Comparison of ENCODE assay signal across 8 mouse cellular contexts in the genomic region with DNA sequence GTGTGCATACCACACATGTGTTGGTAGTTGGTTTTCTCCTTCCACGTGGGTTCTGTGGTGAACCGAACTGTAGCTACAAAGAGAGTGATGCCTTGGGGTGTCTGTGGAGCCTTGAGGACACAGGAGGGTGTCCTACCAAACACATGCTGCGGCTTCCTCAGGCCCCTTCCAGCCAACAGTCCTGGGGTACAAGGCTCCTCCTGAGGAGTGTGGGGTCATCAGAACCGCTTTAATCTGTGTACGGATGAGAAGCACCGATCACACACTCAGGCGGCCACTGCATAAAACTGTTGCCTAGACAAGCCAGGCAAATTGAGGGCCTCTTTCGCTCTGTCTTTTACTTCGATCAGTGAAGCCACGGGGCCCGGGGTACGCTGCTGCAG. TPM values are rescaled to one million over a fixed set of nuclear protein-coding genes. Genes with fewer than 3 reads are reported as not detected.
DNase-seq lines count a peak whose midpoint lies in the region; ATAC-seq and TF ChIP-seq lines count a peak whose summit lies in the region.

No protein-coding gene starts in this region.

- no peaks in the 10 kb centered on the region for H3K27me3 ChIP-seq in kidney, adult 2 months (replicated peaks; ENCODE audit: control insufficient read depth, insufficient read depth, low read length)
- no peaks in the 10 kb centered on the region for H3K27me3 ChIP-seq in liver, embryonic 13.5 days
- H3K27me3 ChIP-seq in neural tube, embryonic 13.5 days, result no peaks in the 10 kb centered on the region

- no peaks in the 10 kb centered on the region for H3K36me3 ChIP-seq in kidney, adult 2 months (ENCODE audit: control insufficient read depth, insufficient read depth, low read length)
- no peaks in the 10 kb centered on the region for H3K36me3 ChIP-seq in liver, embryonic 13.5 days
- H3K36me3 ChIP-seq in neural tube, embryonic 13.5 days, result no peaks in the 10 kb centered on the region

- H3K9ac ChIP-seq in liver, embryonic 13.5 days, result peak overlapping the region; percentile 78
- H3K9ac ChIP-seq in neural tube, embryonic 13.5 days, result peak overlapping the region; percentile 69

- no peak for ATAC-seq in liver, embryonic 13.5 days (ENCODE audit: low read depth)
- ATAC-seq in neural tube, embryonic 13.5 days (ENCODE audit: low read depth), result peak; percentile 2; the same call in 1 of the 2 replicates

- H3K9me3 ChIP-seq in liver, embryonic 13.5 days (replicated peaks), result no peaks in the 10 kb centered on the region
- no peaks in the 10 kb centered on the region for H3K9me3 ChIP-seq in neural tube, embryonic 13.5 days

- peaks cover 19% of the 10 kb centered on the region for H3K4me1 ChIP-seq in kidney, adult 2 months (ENCODE audit: control insufficient read depth, insufficient read depth, low read length)
- peaks cover 39% of the 10 kb centered on the region for H3K4me1 ChIP-seq in liver, embryonic 13.5 days (replicated peaks)
- H3K4me1 ChIP-seq in neural tube, embryonic 13.5 days (replicated peaks), result peaks cover 37% of the 10 kb centered on the region

- H3K4me3 ChIP-seq in kidney, adult 2 months (ENCODE audit: insufficient read depth, low read depth, low read length), result peak overlapping the region; percentile 69
- H3K4me3 ChIP-seq in liver, embryonic 13.5 days (replicated peaks), result peak overlapping the region; percentile 60
- peak overlapping the region; percentile 39 for H3K4me3 ChIP-seq in neural tube, embryonic 13.5 days

- WGBS in kidney, adult 2 months, result 7% methylated on average over 12 of the region's 12 CpGs
- 11% methylated on average over 12 of the region's 12 CpGs for WGBS in liver, embryonic 13.5 days (ENCODE audit: insufficient replicate concordance)
- WGBS in neural tube, embryonic 13.5 days, result 19% methylated on average over 12 of the region's 12 CpGs

- H3K4me2 ChIP-seq in liver, embryonic 13.5 days, result peak overlapping the region; percentile 72
- peak overlapping the region; percentile 54 for H3K4me2 ChIP-seq in neural tube, embryonic 13.5 days

- intact Hi-C loops in heart, postnatal 25 days (cut with DNase I), result no loop called here

- H3K27ac ChIP-seq in kidney, adult 2 months (ENCODE audit: insufficient read depth, low read depth, low read length), result peak overlapping the region; percentile 94
- H3K27ac ChIP-seq in liver, embryonic 13.5 days, result peak overlapping the region; percentile 80
- peak overlapping the region; percentile 94 for H3K27ac ChIP-seq in neural tube, embryonic 13.5 days (replicated peaks)

- no peak for TF ChIP-seq CTCF in kidney, adult 2 months (conservative IDR thresholded peaks at IDR 0.05; ENCODE audit: insufficient read depth, insufficient read length, low read depth, low read length)

- DNase-seq in heart, adult 11 months, result peak; percentile 95
- DNase-seq in heart, postnatal 25 days (ENCODE audit: low spot score), result no peak
- peak; percentile 60 for DNase-seq in cerebellum, adult 8-10 months
- DNase-seq in frontal cortex, postnatal 36 days (ENCODE audit: low spot score in 2 of 2), result peak; percentile 33 to 41
- no peak for DNase-seq in kidney, adult 2 months
- DNase-seq in liver, embryonic 13.5 days, result peak; percentile 34
- DNase-seq in thymus, postnatal 36 days, result peak; percentile 52 to 54

- TF ChIP-seq POLR2A in kidney, adult 2 months (IDR thresholded peaks at IDR 0.05; ENCODE audit: low read depth, low read length), result no peak

RNA-seq across cellular contexts. Expression of gene Pknox1, which starts 0.9 kb away (rescaled TPM):
- total RNA-seq in heart, postnatal 25 days (2021), result 10 to 100 TPM in 1 of 2 experiments, 1 to 10 TPM in 1; 9.9 to 14.6 TPM
- polyA plus RNA-seq in kidney, adult 2 months (2012; rRNA removed), result 19.2 and 19.9 TPM in 2 replicates
- 11.1 and 12.9 TPM in 2 replicates for polyA plus RNA-seq in liver, embryonic 13.5 days (2015; fragmentation: Nextera tagmentation; extraction: Ambion mirVana)
- 48.0 and 52.6 TPM in 2 replicates for polyA plus RNA-seq in neural tube, embryonic 13.5 days (2015; fragmentation: Nextera tagmentation; extraction: Ambion mirVana)

RNA-seq across cellular contexts. Expression of gene Ndufv3, which starts 43.7 kb away (rescaled TPM):
- 1,000 to 10,000 TPM; 1,413 to 1,444 TPM for total RNA-seq in heart, postnatal 25 days (2021)
- 387 and 475 TPM in 2 replicates for polyA plus RNA-seq in kidney, adult 2 months (2012; rRNA removed)
- 163 and 179 TPM in 2 replicates for polyA plus RNA-seq in liver, embryonic 13.5 days (2015; fragmentation: Nextera tagmentation; extraction: Ambion mirVana)
- polyA plus RNA-seq in neural tube, embryonic 13.5 days (2015; fragmentation: Nextera tagmentation; extraction: Ambion mirVana), result 405 and 454 TPM in 2 replicates

RNA-seq across cellular contexts. Expression of gene Wdr4, which starts 43.8 kb away (rescaled TPM):
- 1 to 10 TPM; 5.7 to 7.4 TPM for total RNA-seq in heart, postnatal 25 days (2021)
- 28.3 and 29.6 TPM in 2 replicates for polyA plus RNA-seq in kidney, adult 2 months (2012; rRNA removed)
- polyA plus RNA-seq in liver, embryonic 13.5 days (2015; fragmentation: Nextera tagmentation; extraction: Ambion mirVana), result 36.9 and 39.4 TPM in 2 replicates
- 31.7 and 32.1 TPM in 2 replicates for polyA plus RNA-seq in neural tube, embryonic 13.5 days (2015; fragmentation: Nextera tagmentation; extraction: Ambion mirVana)

Comparison
In these comparisons a context has a peak if more than half of its experiments do, and no peak if none do; other contexts are left out.
1. DNase-seq: peak in heart, adult 11 months (single experiment), cerebellum, adult 8-10 months (single experiment), frontal cortex, postnatal 36 days (2 of 2), liver, embryonic 13.5 days (single experiment) and thymus, postnatal 36 days (2 of 2); none in heart, postnatal 25 days (single experiment) and kidney, adult 2 months (single experiment).
2. Peak in every context shown above with its lines, with median percentiles within 50 percentile points of each other: H3K27ac ChIP-seq and H3K4me3 ChIP-seq.